Mouse (Mus musculus): ENCODE data around the gene Gm20937.
"Not testable (repeated sequence)": the region's sequence is repeated elsewhere in the genome, so short reads cannot be mapped to it uniquely, and the experiment has no call there.

Gm20937 gene

DNA sequence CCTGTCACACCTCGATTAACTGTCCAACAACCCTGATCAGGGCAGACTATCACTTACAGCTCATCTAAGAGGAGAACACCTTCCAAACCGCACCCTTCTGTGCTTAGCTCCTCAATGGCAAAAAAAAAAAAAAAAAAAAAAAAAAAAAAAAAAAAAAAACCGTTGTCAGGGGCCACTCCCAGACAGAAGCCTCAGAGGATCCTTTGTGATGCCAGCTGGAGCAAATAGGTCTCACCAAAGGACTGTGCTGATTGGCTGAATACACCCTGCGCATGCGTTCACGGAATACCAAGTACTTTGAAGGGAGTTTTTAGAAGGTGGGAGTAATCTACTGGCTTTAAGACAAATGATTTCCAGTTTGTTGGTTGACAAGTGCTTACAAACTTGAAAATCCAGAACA, at the start of gene Gm20937:
TSS of gene Gm20937 (minus strand) at position 101 of the 400 bp plus-strand sequence.
- not testable (repeated sequence) for DNase-seq

All from thymus, postnatal 25 days (tissue).